Mouse (Mus musculus) liver, adult 2 months (tissue): ENCODE results near the gene Tsc1.

Source experiments
- CTCF ChIP-seq: fragments of 200-500 bp; IDR thresholded peaks from 2 replicates; pipeline ENCODE4 v1.5.1; 2011; ENCODE audit warnings: low read depth, low read length, control low read depth
- POLR2A ChIP-seq: fragments of 200-500 bp; IDR thresholded peaks from 2 replicates; pipeline ENCODE4 v1.6.1; 2011; ENCODE audit warnings: low read length, control low read depth; ENCODE audit not compliant: insufficient read depth; ENCODE audit errors: extremely low read depth

DNA sequence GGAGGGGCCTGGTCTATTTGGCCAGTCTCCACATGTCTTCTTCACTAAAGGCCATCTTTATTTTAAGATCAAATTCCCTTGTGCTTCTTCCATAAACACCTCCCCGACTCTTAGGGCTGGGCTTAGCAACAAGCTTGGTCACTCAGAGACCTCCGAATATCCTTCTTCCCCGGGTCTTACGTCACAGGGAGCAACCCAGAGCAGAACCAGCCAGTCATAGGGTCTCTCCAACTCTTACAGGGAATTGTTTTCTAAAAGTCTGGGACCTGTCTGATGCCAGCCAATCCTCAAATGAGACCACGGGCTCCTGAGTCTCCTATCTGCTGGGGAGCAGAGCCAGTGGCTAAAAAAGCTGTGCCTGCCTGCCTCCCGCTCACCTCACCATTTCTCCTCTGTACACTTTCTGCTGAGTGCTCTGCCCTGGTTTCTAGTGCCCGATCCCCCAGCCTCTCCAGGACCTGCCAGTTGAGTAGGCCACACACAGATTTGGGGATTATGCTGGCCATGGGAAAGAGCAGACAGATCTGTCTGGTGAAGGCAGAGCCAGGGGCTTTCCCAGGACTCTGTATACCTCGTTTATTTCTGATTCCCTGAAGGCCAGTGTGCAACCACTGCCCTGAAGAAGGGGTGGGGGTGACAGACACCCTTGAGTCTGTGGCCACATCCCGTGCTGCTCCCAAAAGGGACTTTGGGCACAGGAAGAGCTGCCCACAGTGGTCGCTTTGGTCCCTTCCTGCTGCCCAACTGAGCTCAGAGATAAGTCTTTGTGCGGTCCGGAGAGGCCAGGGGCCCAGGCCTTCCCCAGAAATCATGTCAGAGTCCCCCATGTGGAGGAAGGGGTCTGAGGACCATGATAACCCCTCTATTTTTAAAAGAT, 42.1 kb upstream of the Tsc1 start:
- TF ChIP-seq POLR2A (no peak), CTCF (no peak)
